Mouse (Mus musculus) lung, postnatal 25 days (tissue): ENCODE results near the gene Serinc4.
"Not testable (repeated sequence)": the region's sequence is repeated elsewhere in the genome, so short reads cannot be mapped to it uniquely, and the experiment has no call there.

Experiments used
- DNase-seq: peaks from one replicate; pipeline ENCODE4 v3.0.0; 2022; ENCODE audit warnings: low spot score

The Serinc4 gene

GRCm38 (mm10) chr2:121456692-121457642, at the start of gene Serinc4:
TSS of gene Serinc4 (minus strand) at chr2:121456781.
- DNase-seq, result peak; percentile 90

DNA sequence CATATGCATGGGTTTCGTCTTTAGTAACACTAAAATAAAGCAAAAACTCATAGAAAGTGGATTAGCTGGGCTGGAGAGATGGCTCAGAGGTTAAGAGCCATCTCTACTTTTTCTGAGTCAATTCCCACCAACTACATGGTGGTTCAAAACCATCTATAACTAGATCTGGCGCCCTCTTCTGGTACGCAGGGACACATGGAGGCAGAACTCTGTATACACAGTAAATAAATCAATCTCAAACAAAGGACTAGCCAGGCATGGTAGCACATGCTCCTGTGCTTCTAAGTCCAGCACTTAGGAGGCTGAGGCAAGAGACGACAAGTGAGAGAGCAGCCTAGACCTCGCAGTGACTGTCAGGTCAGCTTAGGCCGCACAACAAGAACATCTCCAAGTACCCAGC, 45.0 kb upstream of the Serinc4 start:
- not testable (repeated sequence) for DNase-seq

- DNase-seq, result not testable (repeated sequence)
These were observed 27.8 kb upstream of the Serinc4 start for GRCm38 (mm10) chr2:121484403-121484802.

GRCm38 (mm10) chr2:121483576-121483975, 27.0 kb upstream of the Serinc4 start:
- DNase-seq, result no peak

DNA sequence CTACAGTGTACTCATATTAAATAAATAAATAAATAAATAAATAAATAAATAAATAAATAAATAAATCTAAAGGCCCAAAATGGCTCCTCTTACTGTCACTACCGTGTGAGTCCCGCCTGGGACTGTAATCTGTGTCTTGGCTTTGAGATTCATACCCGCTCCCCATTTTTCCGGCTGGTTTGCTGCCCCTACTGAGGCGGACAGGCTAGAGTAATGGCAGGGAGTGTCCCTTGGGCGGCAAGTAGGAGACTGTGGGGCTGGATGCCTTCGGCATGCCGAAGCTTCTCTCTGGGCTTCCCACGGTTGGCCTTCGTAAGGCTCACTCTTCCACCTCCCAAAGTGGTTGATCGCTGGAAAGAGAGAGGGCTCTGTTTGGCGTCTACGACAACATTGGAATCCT, 24.3 kb upstream of the Serinc4 start:
- DNase-seq, result not testable (repeated sequence)

DNA sequence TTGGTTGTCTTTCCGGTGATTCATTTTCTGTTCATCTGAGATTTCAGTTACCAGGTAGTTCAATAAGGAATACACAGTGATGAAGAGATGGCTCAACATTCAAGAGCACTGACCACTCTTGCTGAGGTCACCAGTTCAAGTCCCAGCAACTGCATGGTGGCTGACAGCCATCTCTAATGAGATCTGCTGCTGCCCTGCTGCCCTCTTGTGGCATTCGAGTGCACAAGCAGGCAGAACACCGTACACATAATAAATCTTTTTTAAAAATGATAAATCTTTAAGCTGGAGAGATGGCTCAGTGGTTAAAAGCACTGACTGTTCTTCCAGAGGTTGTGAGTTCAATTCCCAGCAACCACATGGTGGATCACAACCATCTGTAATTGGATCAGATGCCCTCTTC, 23.9 kb upstream of the Serinc4 start:
- peak; percentile 16 for DNase-seq

DNA sequence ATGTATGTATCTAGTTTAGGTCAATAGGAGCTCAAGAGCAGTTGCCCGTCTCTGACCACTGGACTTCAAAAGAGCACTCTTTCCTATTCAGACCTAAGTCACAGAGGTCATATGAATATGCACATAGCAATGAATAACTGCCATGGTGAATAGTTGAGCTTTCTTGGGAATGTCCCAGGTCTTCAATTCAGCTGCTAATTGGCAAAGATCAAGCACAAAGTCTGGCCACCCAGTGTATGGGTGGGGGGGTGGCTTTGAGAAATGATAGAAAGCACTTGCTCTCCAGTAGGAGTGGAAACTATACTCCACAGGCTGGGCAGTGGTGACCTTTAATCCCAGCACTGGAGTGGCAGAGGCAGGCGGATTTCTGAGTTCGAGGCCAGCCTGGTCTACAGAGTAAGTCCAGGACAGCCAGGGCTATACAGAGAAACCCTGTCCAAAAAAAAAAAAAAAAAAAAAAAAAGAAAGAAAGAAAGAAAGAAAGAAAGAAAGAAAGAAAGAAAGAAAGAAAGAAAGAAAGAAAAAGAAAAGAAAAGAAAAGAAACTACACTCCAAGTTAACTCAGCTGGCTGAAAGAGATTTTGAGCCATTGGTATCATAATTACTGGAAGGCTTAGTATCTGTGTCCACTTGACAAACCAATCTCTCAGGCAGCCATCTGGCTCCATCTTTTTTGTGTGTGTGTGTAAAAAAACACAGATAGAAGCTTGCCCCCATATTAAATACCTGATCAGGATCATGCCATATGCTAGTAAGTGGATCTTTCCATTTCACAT, 21.1 kb upstream of the Serinc4 start:
- DNase-seq, result no peak

- DNase-seq, result not testable (repeated sequence)
These were observed 18.7 kb upstream of the Serinc4 start for GRCm38 (mm10) chr2:121475306-121475705.

DNA sequence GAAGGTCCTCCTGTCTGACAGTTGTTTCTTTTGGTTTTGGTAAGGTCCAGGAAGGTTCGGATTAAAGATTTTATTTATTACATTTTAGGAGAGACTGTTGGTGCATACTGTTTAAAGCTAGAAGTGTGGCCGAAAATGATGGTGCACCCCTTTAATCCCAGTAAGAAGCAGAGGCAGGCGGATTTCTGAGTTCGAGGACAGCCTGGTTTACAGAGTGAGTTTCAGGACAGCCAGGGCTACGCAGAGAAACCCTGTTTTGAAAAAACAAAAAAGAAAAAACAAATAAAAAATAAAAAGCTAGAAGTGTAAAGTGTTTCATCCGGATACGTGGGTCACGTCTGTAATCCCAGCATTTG, 17.6 kb upstream of the Serinc4 start:
- no peak for DNase-seq

DNA sequence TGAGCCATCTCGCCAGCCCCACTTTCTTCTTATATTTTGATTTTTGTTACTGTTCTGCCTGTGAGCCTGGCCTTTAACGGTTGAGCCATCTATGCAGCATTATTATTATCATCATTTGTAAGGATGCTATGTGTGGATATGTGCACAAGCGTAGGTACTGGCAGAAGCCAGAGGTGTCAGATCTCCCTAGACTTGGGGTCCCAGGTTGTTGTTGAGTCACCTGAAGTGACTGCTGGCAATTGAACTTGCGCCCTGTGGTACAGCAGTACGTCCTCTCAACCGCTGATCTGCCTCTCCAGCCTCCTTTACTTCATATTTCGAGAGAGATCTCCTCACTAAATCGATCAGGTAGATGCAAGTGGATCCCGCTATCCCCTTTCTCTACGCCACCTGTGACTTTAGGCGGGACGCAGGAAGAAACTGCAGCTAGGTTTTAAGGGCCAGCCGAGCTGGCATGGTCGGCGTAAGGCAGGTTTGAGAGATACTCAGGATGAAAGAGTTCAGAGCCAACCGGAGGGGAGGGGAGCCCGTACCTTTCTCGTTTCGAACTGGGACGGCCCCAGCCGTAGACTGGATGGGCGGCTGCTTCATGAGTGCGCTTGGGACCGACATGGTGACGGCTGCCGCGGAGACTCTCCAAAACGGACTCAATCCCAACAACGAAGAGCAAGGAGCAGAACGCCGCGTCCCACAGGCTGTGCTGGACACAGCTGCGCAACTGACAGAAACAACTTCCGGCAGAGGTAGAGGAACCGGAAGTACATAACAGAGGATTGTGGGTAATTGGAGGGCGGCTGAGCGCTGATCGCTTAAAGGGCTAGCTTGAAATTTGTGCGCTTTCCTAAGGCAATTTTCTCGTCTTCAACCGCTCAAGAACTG, 17.0 kb upstream of the Serinc4 start, which contains the start of gene Mfap1b:
Gene Mfap1b (minus strand): TSS at position 767 of the 879 bp plus-strand sequence.
- peak; percentile 91 for DNase-seq

DNA sequence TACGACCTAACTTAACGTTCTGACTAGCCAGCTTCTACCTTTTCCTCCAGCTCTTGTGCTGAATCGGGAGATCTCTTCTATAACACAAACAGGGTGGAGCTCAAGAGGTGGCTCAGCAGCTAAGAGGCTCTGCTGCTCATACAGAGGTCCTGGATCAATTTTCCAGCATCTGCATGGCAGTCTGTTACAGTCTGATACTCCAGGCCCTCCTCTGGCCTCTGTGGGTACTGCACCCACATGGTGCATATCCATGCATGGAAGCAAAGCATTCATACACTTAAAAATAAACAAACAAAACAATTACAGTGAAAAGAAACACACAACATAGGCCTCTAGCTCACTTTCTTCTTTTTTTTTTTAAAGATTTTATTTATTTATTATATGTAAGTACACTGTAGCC, 16.2 kb upstream of the Serinc4 start:
- DNase-seq, result not testable (repeated sequence)

GRCm38 (mm10) chr2:121468982-121469381, 12.4 kb upstream of the Serinc4 start:
- DNase-seq, result not testable (repeated sequence)

GRCm38 (mm10) chr2:121460071-121460470, 3.5 kb upstream of the Serinc4 start:
- DNase-seq, result no peak

GRCm38 (mm10) chr2:121455534-121455933, 1.0 kb downstream of the Serinc4 start:
- DNase-seq, result no peak

DNA sequence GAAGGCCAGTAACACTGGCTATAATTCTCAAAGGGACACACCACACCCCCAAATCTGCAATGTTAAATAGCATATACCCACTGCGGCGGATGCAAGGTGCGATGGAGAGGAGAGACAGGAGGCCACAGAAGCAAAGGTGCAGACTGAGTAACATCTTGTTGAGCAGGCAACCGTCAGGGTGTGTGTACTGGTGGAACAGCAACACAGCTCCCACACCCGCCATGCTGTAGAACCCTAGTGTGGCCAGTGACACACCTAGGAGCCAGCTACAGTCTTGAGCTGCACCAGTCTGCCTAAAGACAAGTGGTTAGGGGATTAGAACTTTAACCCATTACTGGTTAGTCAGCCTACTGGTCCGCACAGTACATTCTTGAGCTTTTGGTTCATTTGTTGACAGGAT, 2.7 kb downstream of the Serinc4 start:
- DNase-seq, result no peak

DNA sequence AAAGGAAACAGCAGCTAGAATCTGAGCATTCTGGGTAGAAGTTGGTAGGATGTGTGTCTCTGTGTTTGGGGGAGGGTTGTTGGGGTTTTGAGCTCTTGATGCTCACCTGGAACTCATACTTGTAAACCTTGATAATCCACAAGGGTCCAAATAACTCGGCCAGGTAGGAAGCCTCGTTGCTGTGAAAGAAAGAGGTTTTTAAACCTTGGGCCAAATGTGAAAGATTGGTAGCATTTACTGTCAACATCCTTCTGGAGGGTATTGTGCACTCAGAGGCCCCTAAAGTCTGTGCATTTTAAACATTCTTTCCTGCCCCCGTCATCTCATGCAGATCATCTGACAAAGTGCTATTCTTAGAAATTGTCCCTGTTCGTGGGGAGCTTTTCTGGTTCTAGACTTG, 3.6 kb downstream of the Serinc4 start, which contains the start of gene Hypk:
Gene Hypk (plus strand): TSS at position 301 of the 400 bp plus-strand sequence.
- no peak for DNase-seq

GRCm38 (mm10) chr2:121452361-121452760, 4.2 kb downstream of the Serinc4 start:
- DNase-seq, result no peak

- peak; percentile 21 for DNase-seq
These were observed 6.5 kb downstream of the Serinc4 start for GRCm38 (mm10) chr2:121450093-121450492.

DNA sequence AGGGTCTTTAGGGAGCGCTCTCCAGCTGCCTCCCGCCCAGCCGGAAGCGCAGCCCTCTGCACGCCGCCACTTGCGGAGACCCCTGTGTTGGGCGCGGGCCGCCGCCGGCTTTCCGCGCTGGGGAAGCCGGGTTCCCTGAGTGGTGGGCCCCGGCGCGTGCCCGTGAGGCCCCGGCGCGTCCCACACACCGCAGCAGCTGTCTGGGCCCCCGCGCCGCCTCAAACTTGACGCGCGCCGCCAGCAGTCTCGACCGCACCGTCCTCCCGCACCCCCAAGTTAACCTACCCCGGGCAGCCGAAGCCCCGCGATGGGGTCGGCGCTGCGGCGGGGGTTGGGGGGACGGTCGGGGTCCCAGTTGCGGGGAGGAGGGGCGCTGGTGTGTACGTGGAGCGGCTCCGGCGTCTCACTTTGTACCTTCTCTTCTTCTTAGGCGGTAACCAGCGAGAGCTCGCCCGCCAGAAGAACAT, 7.0 kb downstream of the Serinc4 start:
- no peak for DNase-seq

DNA sequence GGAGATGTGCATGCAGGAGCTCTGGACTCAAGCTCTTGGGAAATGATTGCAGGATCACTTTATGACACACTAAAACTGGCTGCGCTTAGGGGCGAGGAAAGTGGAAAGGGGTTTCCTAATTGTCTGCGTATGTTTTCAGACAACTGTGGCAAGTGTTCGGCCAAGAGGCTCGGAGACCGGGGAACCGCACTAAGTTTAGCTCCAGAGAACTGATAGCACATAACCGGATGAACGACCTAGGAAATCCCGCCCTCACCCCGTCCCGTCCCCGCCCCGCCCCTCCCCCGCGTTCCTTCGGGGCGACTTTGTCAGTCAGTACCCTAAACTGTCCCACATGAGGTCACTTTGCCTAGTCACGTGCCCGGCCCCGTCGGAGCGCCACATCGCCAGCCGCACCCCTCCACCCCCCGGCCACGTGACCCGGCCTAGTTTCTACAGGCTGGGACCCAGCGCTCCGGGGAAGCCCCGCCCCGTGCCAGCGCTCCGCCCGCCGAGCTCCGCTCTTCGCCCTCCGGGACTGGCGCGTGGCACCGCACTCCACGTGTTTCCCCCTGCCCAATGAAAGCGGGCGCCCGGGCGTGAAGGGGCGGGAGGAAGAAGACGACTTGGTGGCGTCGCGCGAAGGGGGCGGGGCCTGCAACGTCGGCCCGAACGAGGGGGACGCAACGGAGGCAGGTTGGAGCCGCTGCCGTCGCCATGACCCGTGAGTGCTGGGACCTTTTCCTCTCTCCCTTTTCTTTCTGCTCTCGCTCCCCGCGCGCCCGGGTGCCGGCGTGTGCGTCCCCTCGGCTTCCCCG, 7.6 kb downstream of the Serinc4 start, which contains the start of gene Serf2:
Gene Serf2 (plus strand): TSS at position 457 of the 797 bp plus-strand sequence.
- DNase-seq, result peak; percentile 100

GRCm38 (mm10) chr2:121448136-121448535, 8.4 kb downstream of the Serinc4 start:
- peak; percentile 62 for DNase-seq
